Mouse (Mus musculus) adrenal gland, adult 2 months (tissue): ENCODE measurements around the gene Coro1c. TPM values are rescaled to one million over a fixed set of nuclear protein-coding genes. Genes with fewer than 3 reads are reported as not detected.

Source experiments
- DNase-seq: peaks from one replicate; pipeline ENCODE4 v3.0.0; 2021
- long read RNA-seq: library from polyadenylated mRNA; stranded (forward); transcript quantifications from one replicate; pipeline ENCODE4 v2.0.0, GENCODE M21; 2021
- polyA plus RNA-seq: library from polyadenylated mRNA; depleted of rRNA; stranded (reverse); fragments of >200 nt; gene quantifications from 2 replicates; pipeline ENCODE4 v1.2.3, GENCODE M21; 2012; rRNA removed
- total RNA-seq, 2 experiments: library from RNA; stranded (reverse); gene quantifications; 2 replicates each; pipeline ENCODE4 v1.2.3; 2021

The Coro1c gene
- total RNA-seq (10 to 100 TPM; 43.3 to 75.5 TPM), polyA plus RNA-seq (29.1 and 31.3 TPM in 2 replicates)
- long read RNA-seq, transcript Coro1c-201 (11 exons, 3,491 nt) = major isoform, 24 of 39 reads
- long read RNA-seq, partial matches to known transcripts = 6 of 39 reads
- long read RNA-seq, other reads (novel, unspliced or antisense) = 9 of 39 reads

DNA sequence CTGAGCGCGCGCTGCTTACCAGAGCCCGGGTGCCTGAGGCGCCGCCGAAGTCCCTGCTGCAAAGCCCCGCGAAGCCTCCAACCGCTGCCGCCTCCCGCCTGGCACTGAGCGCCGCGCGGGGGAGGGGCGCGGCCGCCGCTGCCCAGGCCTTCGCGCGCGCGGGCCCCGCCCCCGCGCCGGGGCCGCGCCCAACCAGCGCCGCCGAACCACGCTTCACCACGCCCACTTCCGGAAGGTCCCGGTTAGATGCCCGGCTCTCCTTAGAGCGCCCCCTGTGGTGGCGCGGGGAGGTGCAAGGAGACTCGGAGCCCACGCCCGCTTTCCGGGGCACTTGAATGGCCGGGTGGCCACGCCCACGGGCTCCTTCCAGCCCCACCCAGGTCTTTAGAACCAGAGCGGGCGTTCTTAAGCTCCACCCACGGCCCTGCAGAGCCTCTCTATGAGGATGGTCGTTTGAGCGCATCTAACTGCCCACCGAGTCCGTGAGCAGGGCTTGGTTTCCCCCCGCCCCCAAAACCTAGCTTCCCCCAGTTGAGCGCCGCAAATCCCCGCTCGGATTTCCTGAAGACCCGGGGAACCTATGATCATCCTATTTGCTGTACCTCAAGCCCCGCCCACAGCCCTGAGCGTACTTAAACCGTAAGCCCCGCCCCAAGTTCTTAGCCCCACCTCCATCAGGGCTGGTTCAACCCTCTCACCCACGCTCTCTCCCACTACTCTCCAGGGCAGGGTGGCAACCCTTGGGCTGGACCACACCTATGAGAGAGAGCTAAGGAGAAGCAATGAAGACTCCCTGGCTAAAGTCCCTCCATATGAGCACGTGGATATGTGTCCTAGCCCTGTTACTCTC is at the start of gene Coro1c:
Gene Coro1c (minus strand): TSS at position 167 of the 850 bp plus-strand sequence.
- DNase-seq = peak; percentile 99

DNA sequence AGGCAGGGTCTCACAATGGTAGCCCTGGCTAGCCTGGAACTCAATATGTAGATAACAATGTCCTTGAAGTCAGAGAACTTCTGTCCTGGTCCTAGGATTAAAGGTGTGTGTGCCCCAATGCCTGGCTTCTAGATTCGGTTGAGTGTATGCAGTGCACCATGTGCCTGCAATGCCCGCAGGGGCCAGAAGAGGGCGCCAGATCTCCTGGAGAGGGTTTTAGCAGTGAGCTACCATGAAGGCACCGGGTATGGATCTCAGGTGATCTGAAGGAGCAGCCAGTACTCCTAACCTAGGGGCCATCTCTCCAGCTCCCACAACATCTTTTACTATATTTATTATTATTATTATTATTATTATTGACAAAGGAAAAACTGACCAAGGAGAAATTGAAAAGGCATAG is 48.0 kb upstream of the Coro1c start:
- DNase-seq = peak; percentile 84

DNA sequence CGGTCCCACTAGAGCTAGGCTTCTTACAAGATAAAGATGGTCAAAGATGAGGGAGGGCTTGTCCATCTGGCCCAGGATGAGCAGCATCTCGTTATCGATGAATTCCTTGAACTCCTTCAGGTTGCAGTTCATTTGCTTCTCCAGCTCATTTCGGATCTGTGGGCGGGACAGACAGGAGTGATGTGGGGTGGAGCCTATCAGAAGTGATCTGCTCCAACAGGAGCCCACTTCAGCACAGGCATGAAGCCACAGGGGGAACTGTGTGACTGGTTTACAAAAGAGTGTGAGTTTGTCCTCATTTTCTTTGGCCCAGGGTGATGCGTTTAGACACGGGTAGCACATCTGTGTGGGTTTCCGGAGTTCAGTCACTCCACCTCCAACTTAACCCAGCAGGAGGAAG is 47.1 kb upstream of the Coro1c start:
- DNase-seq = no peak

DNA sequence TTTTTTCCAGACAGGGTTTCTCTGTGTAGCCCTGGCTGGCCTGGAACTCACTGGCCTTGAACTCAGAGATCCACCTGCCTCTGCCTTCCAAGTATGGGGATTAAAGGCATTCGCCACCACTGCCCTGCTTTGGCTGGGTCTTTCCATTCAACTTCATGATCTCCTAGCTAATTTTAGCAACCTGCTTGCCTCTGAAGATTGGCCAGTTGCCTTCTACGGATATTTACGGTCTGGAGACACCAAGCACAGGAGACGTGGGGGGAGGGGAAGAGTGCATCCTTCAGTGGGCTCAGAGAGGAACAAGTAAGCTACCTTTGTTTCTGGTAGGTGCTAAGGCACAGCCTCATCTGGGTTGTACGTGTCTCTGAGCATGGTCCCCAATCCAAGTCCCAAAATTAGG is 46.7 kb upstream of the Coro1c start:
- DNase-seq = no peak

DNA sequence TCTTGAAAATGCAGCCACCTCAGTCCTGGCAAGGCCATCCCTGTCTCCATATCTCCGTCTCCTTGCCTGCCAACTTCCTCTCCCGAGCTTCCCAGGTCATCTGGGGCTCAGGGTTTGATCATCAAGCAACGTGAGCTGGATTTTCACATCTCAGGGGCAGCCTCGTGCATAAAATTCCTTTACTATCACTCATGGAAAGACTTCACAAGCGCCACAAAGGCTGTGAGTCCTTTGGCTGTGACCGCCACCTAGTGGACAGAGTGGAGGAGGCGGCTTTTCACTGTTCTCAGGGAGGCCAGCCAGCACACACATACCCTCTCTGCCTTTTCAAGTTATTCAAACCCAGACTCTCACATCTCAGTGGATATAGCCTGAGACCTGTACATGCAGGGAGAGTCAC is 45.9 kb upstream of the Coro1c start:
- peak; percentile 90 for DNase-seq

DNA sequence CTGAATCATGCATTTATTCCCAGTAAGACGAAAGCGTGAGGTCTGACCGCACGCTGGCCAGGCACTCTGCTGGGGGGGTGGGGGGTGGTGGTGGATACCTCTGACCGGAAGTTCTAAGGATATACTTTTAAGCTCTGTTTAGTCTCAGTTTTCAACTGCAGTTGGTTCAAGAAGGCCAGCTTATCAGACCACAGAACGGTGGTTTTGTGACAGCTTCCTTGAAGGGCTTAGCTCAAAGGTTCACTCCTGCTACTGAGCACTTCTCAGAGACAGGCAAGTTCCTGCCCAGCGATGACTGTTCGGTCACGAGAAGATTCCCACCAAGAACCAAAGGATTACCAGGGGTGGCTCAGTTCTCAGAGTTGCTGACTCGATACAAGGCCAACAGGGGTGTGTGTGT is 44.0 kb upstream of the Coro1c start:
- no peak for DNase-seq

DNA sequence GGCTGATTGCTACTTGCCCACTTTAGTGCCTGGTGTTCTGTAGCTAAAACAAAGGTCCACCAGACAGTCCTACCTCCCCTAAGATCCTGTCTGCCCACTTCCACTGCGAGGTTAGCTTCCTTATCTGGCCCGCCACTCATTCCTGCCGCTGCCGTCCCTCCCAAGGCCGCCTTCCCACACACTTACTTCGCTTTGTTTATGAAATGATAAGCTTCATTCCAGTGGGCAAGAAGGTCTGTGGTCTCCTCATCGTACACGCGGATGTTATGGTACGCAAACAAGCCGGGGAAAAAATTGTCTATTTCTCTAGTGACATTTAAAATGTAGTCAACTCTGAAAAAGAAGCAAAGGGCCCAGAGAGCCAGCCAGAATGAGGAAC is 43.1 kb upstream of the Coro1c start:
- no peak for DNase-seq

DNA sequence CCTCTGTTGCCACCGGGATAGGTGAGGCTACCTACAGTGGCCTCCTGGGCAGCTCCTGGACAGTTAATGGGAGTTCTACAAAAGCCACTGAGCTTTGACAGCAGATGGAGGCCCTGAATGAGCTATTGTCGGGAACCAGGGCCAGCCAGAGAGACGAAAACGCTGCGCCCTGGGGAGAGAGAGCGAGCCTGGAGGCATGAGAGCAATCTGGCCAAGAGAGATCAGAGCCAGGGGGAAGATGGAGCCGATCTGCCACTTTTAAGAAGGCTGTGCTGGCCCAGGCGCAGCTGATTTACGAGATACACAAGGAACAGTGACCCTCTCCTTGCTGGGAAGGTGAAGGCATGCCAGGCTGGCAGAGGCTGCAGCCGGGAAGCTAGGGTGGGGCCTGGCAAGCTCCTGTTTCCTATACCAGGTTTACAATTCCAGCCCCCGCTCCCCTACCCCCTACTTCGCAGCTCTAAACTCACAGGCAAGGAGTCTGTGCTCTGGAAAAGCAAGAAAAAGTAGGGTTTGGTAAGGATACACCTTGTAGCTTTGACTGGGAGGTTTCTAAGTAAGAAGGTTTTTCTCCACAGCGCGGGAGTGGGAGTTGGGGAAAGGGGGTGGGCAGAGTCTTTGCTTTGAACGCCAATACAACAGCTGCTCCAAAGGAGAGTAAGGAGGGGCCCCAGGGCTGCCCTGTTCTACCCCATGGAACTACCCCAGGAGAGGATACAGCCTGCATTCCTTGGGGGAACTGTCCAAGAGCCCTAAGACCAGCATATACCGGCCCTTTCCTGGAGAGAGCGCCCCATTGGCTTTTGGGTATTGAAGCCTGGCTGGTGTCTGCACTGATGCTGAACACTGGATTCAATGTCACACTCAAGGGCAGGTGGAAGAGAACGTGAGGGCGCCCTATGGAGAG is 42.5 kb upstream of the Coro1c start:
- no peak for DNase-seq

DNA sequence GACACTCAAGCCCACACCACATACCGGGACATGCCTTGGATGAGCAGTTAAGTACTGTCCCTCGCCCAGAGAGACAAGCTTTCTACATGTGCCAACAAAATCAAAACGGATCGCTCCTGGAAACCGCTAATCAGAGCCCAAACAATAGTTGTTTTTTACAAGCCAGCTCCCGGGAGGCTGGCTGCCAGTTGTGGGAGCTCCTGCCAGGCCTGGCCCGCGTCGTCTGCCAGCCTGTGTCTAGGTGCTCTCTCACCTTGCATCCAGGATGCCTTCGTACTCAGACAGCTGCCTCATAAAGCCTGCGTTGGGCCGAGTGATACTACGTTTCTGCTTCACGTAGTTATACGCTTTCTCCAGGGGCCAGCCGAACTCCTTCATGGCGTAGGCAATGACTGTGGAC is 41.6 kb upstream of the Coro1c start:
- no peak for DNase-seq

DNA sequence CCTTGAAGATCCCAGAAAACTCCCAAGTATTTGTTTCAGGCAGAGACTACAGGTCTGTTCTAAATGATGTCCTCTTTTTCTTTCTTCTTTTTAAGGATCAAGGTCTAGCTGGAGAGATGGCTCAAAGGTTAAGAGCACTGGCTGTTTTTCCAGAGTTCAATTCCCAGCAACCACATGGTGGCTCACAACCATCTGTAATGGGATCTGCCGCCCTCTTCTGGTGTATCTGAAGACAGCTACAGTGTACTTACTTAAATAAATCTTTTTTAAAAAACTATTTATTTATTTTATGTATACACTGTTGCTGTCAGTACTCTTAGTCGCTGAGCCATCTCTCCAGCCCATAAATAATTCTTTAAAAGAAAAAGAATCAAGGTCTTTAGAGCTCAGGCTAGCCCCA is 38.7 kb upstream of the Coro1c start:
- DNase-seq = no peak

DNA sequence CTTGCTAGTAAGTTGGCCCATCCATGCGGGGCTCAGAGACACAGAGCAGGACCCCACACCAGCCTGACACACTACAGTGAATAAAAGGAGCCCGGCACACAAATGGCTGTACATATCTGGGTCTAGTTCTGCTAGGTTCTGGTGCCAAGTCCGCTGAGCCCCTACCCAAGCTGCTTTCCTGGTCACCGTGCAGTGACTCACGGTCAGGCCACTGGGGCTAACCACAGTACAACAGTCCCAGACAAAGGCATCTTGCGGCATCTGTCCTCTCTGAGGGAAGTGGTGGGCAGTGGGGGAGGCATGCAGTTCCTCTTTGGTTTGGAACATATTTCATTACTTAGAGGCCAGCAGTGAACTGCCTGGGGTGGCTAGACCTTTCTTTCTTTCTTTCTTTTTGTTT is 36.6 kb upstream of the Coro1c start:
- DNase-seq = no peak

DNA sequence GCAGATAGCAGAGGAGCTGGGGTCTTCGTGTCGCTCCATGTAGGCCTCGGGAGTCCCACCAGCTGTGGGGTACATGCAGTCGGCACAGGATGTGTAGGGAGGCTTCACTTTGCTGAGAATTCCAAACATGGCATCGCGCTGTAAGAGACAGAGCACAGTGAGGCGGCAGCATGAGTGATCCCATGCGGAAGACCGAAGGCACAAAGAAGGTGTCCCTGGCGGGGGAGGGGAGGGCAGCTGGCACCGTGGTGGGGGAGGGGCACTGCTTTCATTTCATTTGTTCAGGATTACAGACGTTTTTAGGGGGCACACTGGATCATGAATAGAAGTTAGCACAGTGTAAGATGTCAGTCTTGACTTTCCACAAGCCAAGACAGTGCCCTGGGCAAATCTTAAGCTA is 34.8 kb upstream of the Coro1c start:
- DNase-seq = no peak

DNA sequence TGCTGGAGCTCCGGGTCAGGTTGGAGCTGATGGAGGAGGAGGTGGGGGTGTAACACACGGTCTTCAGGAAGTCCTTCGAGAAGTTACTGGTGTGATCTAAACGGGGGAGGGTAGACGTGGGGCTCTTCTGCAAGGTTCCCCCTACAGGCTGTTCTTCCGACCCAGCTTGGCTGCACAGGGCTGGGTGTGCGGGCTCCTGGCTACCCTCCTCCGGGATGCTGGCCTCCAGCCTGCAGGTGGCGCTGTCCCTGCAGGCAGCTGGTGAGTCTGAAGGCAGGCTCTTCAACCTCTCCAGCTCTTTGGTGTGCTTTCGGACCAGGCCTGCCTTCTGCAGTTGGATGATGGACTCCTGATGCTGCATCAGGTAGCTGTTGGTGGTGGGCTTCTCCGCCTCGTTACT is 34.0 kb upstream of the Coro1c start:
- no peak for DNase-seq

DNA sequence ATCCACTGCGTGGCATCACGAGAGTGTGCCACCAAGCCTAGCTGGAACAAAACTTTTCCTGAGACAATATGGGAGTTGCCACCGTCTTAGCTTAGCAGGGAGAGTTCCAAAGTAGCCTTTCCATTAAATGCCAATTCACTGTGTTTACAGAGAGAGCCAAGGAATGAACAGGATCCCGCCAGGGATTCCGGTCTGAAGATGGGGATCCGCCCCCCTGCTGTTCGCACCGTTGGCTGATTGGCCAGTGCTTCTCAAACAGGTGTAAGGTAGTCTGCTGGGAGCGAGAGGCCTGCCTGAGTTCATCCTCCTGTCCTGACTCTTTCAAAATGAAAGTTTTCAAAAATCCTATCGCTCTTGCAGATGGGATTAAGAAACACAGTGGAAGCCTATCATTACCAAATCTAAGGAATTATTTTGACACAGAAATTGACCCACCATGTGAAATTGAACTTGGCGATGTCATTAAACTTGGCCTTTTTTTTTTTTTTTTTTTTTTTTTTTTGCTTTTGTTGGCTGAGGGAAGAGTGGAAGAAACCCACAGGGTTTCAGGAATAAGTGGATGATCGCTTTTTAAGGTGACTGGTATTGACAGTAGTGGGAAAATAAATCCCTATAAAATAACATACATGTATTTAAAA is 30.8 kb upstream of the Coro1c start:
- DNase-seq = no peak

DNA sequence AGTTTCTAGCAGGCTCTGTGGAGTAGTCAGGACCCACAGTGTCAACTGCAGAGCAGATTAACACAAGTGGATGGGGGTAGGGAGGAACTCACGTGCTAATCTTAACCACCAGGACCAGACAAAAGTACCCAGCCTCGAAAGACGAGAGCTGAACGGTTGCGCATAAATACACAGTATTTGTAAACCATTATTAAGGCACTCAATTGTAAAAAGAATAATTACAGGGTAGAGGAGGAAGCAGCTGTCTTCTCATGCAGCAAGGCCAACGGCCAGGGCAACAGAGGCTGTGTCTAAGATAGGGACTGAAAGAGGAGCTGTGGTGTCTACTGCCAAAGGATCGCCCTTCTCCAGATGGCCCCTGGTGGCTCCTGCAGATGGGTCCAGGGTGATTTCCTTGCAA is 29.1 kb upstream of the Coro1c start:
- no peak for DNase-seq

DNA sequence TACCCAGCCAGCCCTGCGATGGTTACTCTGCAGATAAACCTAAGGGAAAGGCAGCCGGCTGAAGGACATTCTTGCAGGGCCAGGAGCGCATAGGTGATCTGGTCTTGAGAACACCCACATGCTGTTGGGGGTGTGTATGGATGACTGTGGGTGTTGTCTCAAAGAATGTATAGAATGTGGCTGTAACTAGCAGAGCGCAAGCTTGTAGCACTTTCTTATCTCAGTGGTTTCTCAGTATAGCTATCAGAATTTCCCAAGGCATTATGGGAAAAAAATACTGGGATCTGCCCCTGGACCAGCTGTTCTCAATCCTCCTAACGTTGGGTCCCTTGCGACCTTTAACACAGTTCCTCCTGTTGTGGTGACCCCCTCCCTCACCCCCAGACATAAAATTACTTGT is 25.3 kb upstream of the Coro1c start:
- DNase-seq = no peak

DNA sequence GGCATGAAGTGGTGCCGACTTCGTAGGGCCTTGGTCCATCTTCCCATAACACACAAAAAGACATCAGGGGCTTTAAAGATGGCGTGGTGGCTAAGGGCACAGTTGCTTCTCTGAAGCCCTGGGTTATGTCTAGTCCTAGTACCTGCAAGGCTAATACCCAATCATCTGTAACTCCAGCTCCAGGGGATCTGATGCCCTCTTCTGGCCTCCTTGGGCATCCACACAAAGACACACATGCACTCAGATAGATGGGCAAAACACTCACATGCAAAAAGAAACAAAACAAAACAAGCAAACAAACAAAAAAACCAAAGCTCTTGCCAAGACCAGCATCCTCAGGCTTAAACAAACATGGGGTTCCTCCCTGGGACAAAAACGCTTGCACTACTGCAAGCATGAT is 24.9 kb upstream of the Coro1c start:
- no peak for DNase-seq

DNA sequence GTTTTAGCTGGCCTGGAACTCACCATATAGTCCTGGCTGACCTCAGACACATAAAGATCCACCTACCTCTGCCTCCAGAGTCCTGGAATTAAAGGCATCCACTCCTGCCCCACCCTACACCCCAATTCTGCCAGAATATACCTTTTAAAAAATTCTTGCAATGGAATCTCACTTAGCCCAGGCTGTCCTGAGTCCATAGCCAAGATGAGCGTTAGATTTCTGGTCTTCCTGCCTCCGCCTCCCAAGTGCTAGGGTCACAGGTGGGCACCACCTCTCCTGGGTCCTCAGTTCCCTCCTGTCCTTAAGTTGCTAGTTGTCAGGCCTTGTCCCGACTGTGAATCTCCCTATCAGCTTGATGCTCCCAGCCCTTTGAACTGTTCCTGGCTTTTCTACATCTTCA is 23.8 kb upstream of the Coro1c start:
- DNase-seq = no peak

DNA sequence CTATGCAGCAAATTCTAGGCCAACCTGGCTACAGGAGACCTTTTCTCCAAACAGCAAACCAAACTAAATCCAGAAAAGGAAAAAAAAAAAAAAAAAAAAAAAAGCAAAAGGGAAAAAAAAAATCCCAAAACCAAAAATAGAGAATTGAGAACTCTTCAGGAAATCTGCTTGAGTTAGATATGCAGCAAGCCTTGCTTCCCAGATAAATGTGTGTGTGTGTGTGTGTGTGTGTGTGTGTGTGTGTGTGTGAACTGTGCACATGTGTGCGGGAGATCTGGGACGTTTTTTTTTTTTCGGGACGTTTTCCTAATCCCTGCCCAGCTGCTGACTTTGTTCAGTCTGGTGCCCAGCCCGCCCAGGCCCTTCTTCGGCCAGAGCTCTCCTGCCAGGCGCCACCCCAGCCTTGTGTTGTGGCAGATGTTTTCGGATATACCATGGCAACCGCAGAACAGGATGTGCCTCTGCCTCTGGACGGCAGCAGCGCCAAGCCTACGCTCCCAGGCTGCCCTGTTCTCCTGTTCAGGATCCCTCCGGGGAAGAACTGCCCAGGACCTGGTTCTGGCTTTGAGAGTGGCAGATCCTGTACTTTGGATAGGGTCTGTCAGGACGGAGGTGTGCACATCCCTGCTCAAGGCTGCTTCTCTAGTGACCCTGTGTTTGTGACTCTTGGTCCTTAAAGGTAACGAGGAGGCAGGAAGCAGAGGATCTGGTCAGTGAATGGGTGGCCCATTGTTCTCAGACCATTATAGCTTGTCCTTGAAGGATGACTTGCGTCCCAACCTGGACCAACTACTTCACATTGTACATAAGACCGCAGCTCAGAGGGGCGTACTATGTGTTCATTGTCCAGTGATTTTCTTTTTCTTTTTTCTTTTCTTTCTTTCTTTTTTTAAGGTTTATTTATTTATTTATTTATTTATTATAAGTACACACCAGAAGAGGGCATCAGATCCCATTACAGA is 22.4 kb upstream of the Coro1c start:
- peak; percentile 72 for DNase-seq

DNA sequence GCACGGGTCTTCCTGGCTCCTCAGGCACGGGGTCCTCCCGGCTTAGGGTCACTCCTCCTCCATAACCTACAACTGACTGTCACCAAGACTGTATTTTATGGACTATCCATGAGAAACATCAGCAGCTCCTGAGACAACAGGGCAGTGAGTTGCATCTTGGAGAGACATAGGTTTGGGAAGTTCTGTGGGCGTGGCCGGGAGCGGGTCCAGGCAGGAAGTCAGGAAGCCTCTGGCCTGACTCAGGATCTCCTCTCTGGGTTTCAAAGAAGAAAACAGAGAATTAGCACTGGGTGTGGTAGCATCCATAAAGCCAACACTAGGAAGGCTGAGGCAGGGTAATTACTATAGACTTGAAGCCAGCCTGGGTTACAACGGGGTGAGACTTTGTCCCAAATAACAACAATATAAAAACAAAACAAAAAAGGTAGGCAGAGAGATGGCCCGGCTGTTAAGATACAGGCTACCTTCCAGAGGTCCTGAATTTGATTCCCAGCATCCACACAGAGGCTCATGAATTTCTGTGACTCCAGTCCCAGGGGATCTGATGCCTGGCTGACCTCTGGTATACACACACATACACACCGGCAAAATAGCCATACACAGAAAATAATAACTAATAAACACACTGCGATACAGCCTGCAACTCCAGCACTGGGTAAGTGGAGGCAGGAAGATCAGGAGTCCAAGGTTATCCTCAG is 21.5 kb upstream of the Coro1c start:
- no peak for DNase-seq

DNA sequence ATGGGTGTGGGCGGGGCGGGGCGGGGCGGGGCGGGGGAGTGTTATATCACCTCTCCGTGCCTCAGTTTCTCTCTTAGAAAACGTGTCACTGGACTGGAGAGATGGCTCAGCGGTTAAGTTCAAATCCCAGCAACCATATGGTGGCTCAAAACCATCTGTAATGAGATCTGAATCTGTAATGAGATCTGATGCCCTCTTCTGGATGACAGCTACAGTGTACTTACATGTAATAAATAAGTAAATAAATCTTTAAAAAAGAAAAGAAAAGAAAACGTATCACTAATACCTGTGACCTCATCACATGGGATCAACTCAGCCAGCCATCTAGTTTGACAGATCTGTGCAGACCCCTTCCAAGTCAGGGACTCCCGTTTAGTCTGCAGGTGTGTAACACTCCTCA is 21.0 kb upstream of the Coro1c start:
- DNase-seq = no peak
